Mouse (Mus musculus): Measurements from ENCODE around the gene Stat4.

DNA sequence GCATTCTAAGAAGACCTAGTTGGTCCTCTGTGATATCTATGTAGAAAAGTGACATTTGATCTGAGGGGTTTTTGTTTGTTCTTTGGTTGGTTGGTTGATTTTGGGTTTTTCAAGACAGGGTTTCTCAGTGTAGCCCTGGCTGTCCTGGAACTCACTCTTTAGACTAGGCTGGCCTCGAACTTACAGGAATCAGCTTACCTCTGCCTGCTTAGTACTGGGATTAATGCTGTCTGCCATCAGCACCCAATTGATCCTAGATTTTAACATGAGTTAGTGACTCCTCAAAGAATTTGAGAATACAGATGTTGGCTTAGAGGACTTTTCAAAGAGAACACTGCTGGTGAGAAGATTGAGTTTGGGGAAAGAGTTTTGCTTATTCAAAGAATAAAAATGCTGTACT lies 130.8 kb downstream of the Stat4 start:
- TF ChIP-seq GATA1 (IDR thresholded peaks at IDR 0.05; ENCODE audit: low read length) (no peak), TAL1 (IDR thresholded peaks at IDR 0.05; ENCODE audit: low read length) (no peak)

All from erythroblast, embryonic 14.5 days (primary cell).